Mouse (Mus musculus) midbrain, embryonic 16.5 days (tissue): ENCODE data around the gene Sphkap. TPM values are rescaled to one million over a fixed set of nuclear protein-coding genes. Genes with fewer than 3 reads are reported as not detected.
A peak's percentile ranks its signal among the peaks of the same experiment; 100 is the strongest.

ENCODE experiments used
- ATAC-seq: fragments of 200-750 bp; cut with Nextera tagmentation; 2 replicates; pipeline ENCODE4 v1.8.0; 2017; ENCODE audit warnings: moderate TSS enrichment
- H3K27ac ChIP-seq: fragments of 300-500 bp; sonication (generic); 2 replicates; pipeline ENCODE4 v1.5.1; 2014; ENCODE audit warnings: mild to moderate bottlenecking, low read length, mixed read lengths
- H3K27me3 ChIP-seq: fragments of 300-500 bp; sonication (generic); 2 replicates; pipeline ENCODE4 v1.6.1; 2014; ENCODE audit warnings: low read depth, low read length, mixed read lengths; ENCODE audit not compliant: control insufficient read depth, insufficient read depth
- H3K36me3 ChIP-seq: fragments of 300-500 bp; sonication (generic); 2 replicates; pipeline ENCODE4 v1.6.1; 2014; ENCODE audit warnings: mild to moderate bottlenecking, low read length, moderate library complexity, mixed read lengths; ENCODE audit not compliant: control insufficient read depth, insufficient read depth
- H3K4me1 ChIP-seq: fragments of 300-500 bp; sonication (generic); 2 replicates; pipeline ENCODE4 v1.6.1; 2014; ENCODE audit warnings: mild to moderate bottlenecking, low read length, mixed read lengths; ENCODE audit not compliant: control insufficient read depth, insufficient read depth
- H3K4me2 ChIP-seq: fragments of 300-500 bp; sonication (generic); 2 replicates; pipeline ENCODE4 v1.6.1; 2014; ENCODE audit warnings: mild to moderate bottlenecking, low read length, mixed read lengths
- H3K4me3 ChIP-seq: fragments of 300-500 bp; sonication (generic); 2 replicates; pipeline ENCODE4 v1.5.1; 2014; ENCODE audit warnings: low read depth, mild to moderate bottlenecking, low read length, moderate library complexity, mixed read lengths
- H3K9ac ChIP-seq: fragments of 300-500 bp; sonication (generic); 2 replicates; pipeline ENCODE4 v1.6.1; 2014; ENCODE audit warnings: low read depth, low read length, mixed read lengths
- H3K9me3 ChIP-seq: fragments of 300-500 bp; sonication (generic); replicated peaks from 2 replicates; pipeline ENCODE4 v1.6.1; 2014; ENCODE audit warnings: mild to moderate bottlenecking, low read length, mixed read lengths; ENCODE audit not compliant: control insufficient read depth, poor library complexity, severe bottlenecking
- WGBS: fragments of 180-500 bp; shearing (Covaris S2); extraction: QIAGEN DNeasy Blood & Tissue Kit; methylation state at CpG from one replicate; pipeline ENCODE4 v1.1.7; 2014; 5-methylcytosine and 5-hydroxymethylcytosine counted together
- polyA plus RNA-seq: library from polyadenylated mRNA; unstranded; fragments of >200 nt; fragmentation: Nextera tagmentation; extraction: Ambion mirVana; gene quantifications from 2 replicates; pipeline ENCODE4 v1.2.1, GENCODE M21; 2015

Gene Sphkap
- polyA plus RNA-seq, 1 experiment from 2014 or later: 23.8 TPM

- Histone ChIP-seq H3K27me3 (no peaks in the 10 kb centered on the region), H3K4me1 (no peaks in the 10 kb centered on the region), H3K36me3 (no peaks in the 10 kb centered on the region), H3K4me3 (no peak overlapping the region), H3K9ac (no peak overlapping the region), H3K27ac (no peak overlapping the region), H3K9me3 (no peaks in the 10 kb centered on the region), H3K4me2 (no peak overlapping the region)
- no peak for ATAC-seq
- 83% methylated on average over 3 of the region's 3 CpGs for WGBS
Observed at GRCm38 (mm10) chr1:83339358-83339757, 68.6 kb downstream of the Sphkap start.

- Histone ChIP-seq H3K4me3 (no peak overlapping the region), H3K4me1 (no peaks in the 10 kb centered on the region), H3K9me3 (no peaks in the 10 kb centered on the region), H3K9ac (no peak overlapping the region), H3K27ac (no peak overlapping the region), H3K27me3 (no peaks in the 10 kb centered on the region), H3K36me3 (no peaks in the 10 kb centered on the region), H3K4me2 (no peak overlapping the region)
- WGBS: 47% methylated on average over 4 of the region's 4 CpGs
- ATAC-seq: no peak
Observed at GRCm38 (mm10) chr1:83316917-83317316, 91.1 kb downstream of the Sphkap start.

- H3K9ac ChIP-seq: no peak overlapping the region
- no peak for ATAC-seq
- H3K9me3 ChIP-seq: no peaks in the 10 kb centered on the region
- H3K4me3 ChIP-seq: no peak overlapping the region
- 85% methylated on average over 9 of the region's 9 CpGs for WGBS
- no peak overlapping the region for H3K4me2 ChIP-seq
- no peak overlapping the region for H3K27ac ChIP-seq
- no peaks in the 10 kb centered on the region for H3K36me3 ChIP-seq
- no peaks in the 10 kb centered on the region for H3K27me3 ChIP-seq
- no peaks in the 10 kb centered on the region for H3K4me1 ChIP-seq
Observed at GRCm38 (mm10) chr1:83315146-83315545, 92.9 kb downstream of the Sphkap start.

GRCm38 (mm10) chr1:83311607-83312295 lies 96.2 kb downstream of the Sphkap start:
- Histone ChIP-seq H3K27me3 (no peaks in the 10 kb centered on the region), H3K4me3 (no peak overlapping the region), H3K4me2 (no peak overlapping the region), H3K27ac (no peak overlapping the region), H3K36me3 (no peaks in the 10 kb centered on the region), H3K4me1 (no peaks in the 10 kb centered on the region), H3K9me3 (no peaks in the 10 kb centered on the region), H3K9ac (no peak overlapping the region)
- no peak for ATAC-seq
- 82% methylated on average over 6 of the region's 6 CpGs for WGBS

- WGBS: 55% methylated on average over 6 of the region's 6 CpGs
- no peak overlapping the region for H3K4me3 ChIP-seq
Observed at GRCm38 (mm10) chr1:83297137-83298076, 110.6 kb downstream of the Sphkap start.

GRCm38 (mm10) chr1:83285866-83286265 lies 122.1 kb downstream of the Sphkap start:
- Histone ChIP-seq H3K36me3 (no peaks in the 10 kb centered on the region), H3K9ac (no peak overlapping the region), H3K4me2 (no peak overlapping the region), H3K4me3 (no peak overlapping the region), H3K4me1 (no peaks in the 10 kb centered on the region), H3K27me3 (no peaks in the 10 kb centered on the region), H3K9me3 (no peaks in the 10 kb centered on the region), H3K27ac (no peak overlapping the region)
- WGBS: 65% methylated on average over 7 of the region's 7 CpGs
- no peak for ATAC-seq

More at GRCm38 (mm10) chr1:83297137-83298076, 110.6 kb downstream of the Sphkap start:
- Histone ChIP-seq H3K27ac (no peak overlapping the region), H3K36me3 (no peaks in the 10 kb centered on the region), H3K4me1 (peaks cover 2% of the 10 kb centered on the region; the same call in 1 of the 2 replicates), H3K4me2 (no peak overlapping the region), H3K9me3 (no peaks in the 10 kb centered on the region), H3K27me3 (no peaks in the 10 kb centered on the region), H3K9ac (no peak overlapping the region)
- no peak for ATAC-seq

GRCm38 (mm10) chr1:83277044-83277443 lies 131.0 kb downstream of the Sphkap start:
- Histone ChIP-seq H3K36me3 (no peaks in the 10 kb centered on the region), H3K4me1 (no peaks in the 10 kb centered on the region), H3K4me2 (no peak overlapping the region), H3K27me3 (no peaks in the 10 kb centered on the region), H3K9ac (no peak overlapping the region), H3K4me3 (no peak overlapping the region), H3K27ac (peak overlapping the region; percentile 35; the same call in 1 of the 2 replicates), H3K9me3 (no peaks in the 10 kb centered on the region)
- WGBS: 69% methylated on average over 11 of the region's 11 CpGs
- peak; percentile 89 for ATAC-seq

GRCm38 (mm10) chr1:83276637-83277036 lies 131.4 kb downstream of the Sphkap start:
- Histone ChIP-seq H3K36me3 (no peaks in the 10 kb centered on the region), H3K4me2 (no peak overlapping the region), H3K9me3 (no peaks in the 10 kb centered on the region), H3K4me1 (no peaks in the 10 kb centered on the region), H3K27ac (peak overlapping the region; percentile 23; the same call in 1 of the 2 replicates), H3K9ac (no peak overlapping the region), H3K27me3 (no peaks in the 10 kb centered on the region), H3K4me3 (no peak overlapping the region)
- ATAC-seq: 0 out of 2 replicates have a peak, but pooled peaks have one; percentile 38
- WGBS: 92% methylated on average over 9 of the region's 9 CpGs

GRCm38 (mm10) chr1:83251746-83252145 lies 156.3 kb downstream of the Sphkap start:
- no peaks in the 10 kb centered on the region for H3K36me3 ChIP-seq
- no peak overlapping the region for H3K4me2 ChIP-seq
- 85% methylated on average over 1 of the region's 1 CpGs for WGBS
- no peak overlapping the region for H3K27ac ChIP-seq
- H3K9me3 ChIP-seq: no peaks in the 10 kb centered on the region
- H3K4me1 ChIP-seq: no peaks in the 10 kb centered on the region
- ATAC-seq: no peak
- H3K4me3 ChIP-seq: no peak overlapping the region
- H3K9ac ChIP-seq: no peak overlapping the region
- no peaks in the 10 kb centered on the region for H3K27me3 ChIP-seq
